Mouse (Mus musculus) lung, embryonic 16.5 days (tissue): ENCODE measurements at regions not wholly inside any gene's neighbourhood (a gene's known extent, or its start where the extent isn't known, plus 50 kb on each side); places are given as distances from the start of the nearest gene placed in this dataset.

Experiments used
- ATAC-seq: fragments of 200-750 bp; cut with Nextera tagmentation; 2 replicates; pipeline ENCODE4 v1.8.0; 2017; ENCODE audit warnings: low read depth, mild to moderate bottlenecking, moderate library complexity
- H3K27ac ChIP-seq: fragments of 300-500 bp; sonication (generic); 2 replicates; pipeline ENCODE4 v1.5.1; 2014; ENCODE audit warnings: mild to moderate bottlenecking, control low read depth, low read length
- H3K27me3 ChIP-seq: fragments of 300-500 bp; sonication (generic); 2 replicates; pipeline ENCODE4 v1.6.1; 2014; ENCODE audit warnings: low read depth, low read length, mixed read lengths; ENCODE audit not compliant: control insufficient read depth, insufficient read depth
- H3K36me3 ChIP-seq: fragments of 300-500 bp; sonication (generic); 2 replicates; pipeline ENCODE4 v1.6.1; 2014; ENCODE audit warnings: low read length; ENCODE audit not compliant: control insufficient read depth, insufficient read depth
- H3K4me1 ChIP-seq: fragments of 300-500 bp; sonication (generic); replicated peaks from 2 replicates; pipeline ENCODE4 v1.6.1; 2014; ENCODE audit warnings: low read length, mixed read lengths; ENCODE audit not compliant: control insufficient read depth, insufficient read depth
- H3K4me2 ChIP-seq: fragments of 300-500 bp; sonication (generic); 2 replicates; pipeline ENCODE4 v1.6.1; 2014; ENCODE audit warnings: low read depth, low read length, control low read depth
- H3K4me3 ChIP-seq: fragments of 300-500 bp; sonication (generic); 2 replicates; pipeline ENCODE4 v1.5.1; 2014; ENCODE audit warnings: mild to moderate bottlenecking, low read length, control low read depth
- H3K9ac ChIP-seq: fragments of 300-500 bp; sonication (generic); 2 replicates; pipeline ENCODE4 v1.6.1; 2014; ENCODE audit warnings: low read length, control low read depth
- H3K9me3 ChIP-seq: fragments of 300-500 bp; sonication (generic); 2 replicates; pipeline ENCODE4 v1.6.1; 2016; ENCODE audit warnings: low read length; ENCODE audit not compliant: control insufficient read depth
- WGBS: fragments of 180-500 bp; shearing (Covaris S2); extraction: QIAGEN DNeasy Blood & Tissue Kit; methylation state at CpG from one replicate; pipeline ENCODE4 v1.1.7; 2014; 5-methylcytosine and 5-hydroxymethylcytosine counted together

DNA sequence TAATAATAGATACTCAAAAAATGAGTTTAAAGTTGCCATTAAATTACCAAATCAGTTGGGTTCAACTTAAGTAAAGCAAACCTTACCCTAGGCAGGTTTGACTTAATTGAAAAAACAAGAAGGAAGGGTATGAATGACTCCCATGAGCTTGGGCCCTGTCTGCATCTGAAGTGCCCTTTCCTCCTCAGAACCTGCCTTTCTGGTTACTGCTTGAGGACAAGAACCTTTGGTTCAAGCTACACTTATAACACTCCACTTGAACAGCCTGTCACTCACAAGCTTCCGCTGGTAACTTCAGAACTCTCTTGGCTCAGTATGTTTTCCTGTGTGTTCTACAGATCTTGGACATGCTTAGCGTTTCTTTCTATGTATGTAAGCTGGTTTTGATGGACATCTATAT lies 59.6 kb upstream of the Slc40a1 start:
- ATAC-seq: peak; percentile 94
- Histone ChIP-seq H3K4me2 (no peak overlapping the region), H3K9ac (no peak overlapping the region), H3K27me3 (no peaks in the 10 kb centered on the region), H3K9me3 (no peaks in the 10 kb centered on the region), H3K27ac (no peak overlapping the region), H3K4me3 (no peak overlapping the region), H3K4me1 (0 out of 2 replicates have a peak, but pooled peaks cover 4% of the 10 kb centered on the region), H3K36me3 (no peaks in the 10 kb centered on the region)
- WGBS: 65% methylated on average over 2 of the region's 2 CpGs

DNA sequence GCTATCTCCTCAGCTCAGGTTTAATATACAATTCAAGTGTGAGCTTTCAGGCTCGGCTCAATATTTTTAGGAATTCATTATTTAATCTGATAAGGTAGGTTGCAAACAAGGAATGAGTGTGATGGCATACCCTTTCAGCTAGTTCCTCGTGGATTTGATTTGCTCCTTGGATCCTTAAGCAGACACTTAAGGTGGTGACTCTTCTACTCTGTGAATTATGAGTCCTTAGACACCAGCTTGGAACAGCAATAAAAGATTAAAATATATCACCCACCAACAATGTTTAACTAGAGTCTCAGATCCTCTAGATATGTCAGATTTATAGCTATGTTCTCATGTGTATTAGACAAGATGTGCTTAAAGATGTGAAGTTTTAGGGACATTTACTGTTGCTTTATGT lies 60.4 kb upstream of the Slc40a1 start:
- no peak for ATAC-seq
- Histone ChIP-seq H3K36me3 (no peaks in the 10 kb centered on the region), H3K27me3 (no peaks in the 10 kb centered on the region), H3K9me3 (no peaks in the 10 kb centered on the region), H3K4me2 (no peak overlapping the region), H3K9ac (no peak overlapping the region), H3K4me3 (no peak overlapping the region), H3K4me1 (0 out of 2 replicates have a peak, but pooled peaks cover 4% of the 10 kb centered on the region), H3K27ac (no peak overlapping the region)
- whole genome bisulfite sequencing: 45% methylated on average over 2 of the region's 2 CpGs

DNA sequence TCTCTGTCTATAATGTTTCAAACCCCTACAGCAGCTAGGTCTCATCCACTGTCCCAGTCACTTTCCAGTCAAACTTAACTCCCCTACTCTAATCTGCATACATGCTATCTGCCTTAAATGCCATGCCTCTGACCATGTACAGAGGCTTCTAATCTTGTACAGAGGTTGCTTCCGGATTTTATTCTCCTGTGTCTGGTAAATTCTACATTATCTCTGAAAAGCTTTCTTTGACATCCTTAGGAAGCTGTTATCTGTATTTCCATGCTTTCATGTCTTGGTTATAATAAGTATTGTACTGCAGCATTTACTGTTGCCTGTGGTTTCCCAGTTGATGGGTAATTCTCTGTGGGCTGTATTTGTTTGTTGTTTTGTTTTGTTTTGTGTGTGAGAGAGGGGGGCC lies 63.9 kb upstream of the Dnah7b start:
- Histone ChIP-seq H3K9ac (no peak overlapping the region), H3K4me1 (no peaks in the 10 kb centered on the region), H3K27me3 (no peaks in the 10 kb centered on the region), H3K4me2 (no peak overlapping the region), H3K27ac (no peak overlapping the region), H3K4me3 (no peak overlapping the region), H3K9me3 (no peaks in the 10 kb centered on the region), H3K36me3 (no peaks in the 10 kb centered on the region)
- WGBS: 68% methylated on average over 1 of the region's 1 CpGs
- ATAC-seq: no peak

DNA sequence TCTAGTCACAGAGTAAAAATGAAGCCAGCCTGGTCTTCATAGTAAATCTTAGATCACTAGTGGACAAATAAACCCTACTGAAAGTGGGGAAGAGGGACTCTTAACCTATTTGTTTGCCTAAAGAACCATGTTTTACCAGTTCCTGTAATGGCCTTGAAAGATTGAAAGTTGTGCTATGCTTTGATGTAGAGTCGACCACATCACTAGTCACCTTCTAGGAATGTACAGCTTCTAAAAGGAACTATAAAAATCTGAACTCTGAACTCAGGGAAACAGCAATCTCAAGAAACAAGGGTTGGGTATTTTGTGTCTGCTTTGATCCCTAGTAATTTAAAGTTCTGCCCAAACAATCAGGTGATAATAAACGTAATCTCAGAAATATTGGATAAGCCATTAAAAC lies 62.6 kb upstream of the Dnah7b start:
- Histone ChIP-seq H3K4me3 (no peak overlapping the region), H3K27me3 (no peaks in the 10 kb centered on the region), H3K9ac (no peak overlapping the region), H3K27ac (no peak overlapping the region), H3K9me3 (no peaks in the 10 kb centered on the region), H3K4me1 (no peaks in the 10 kb centered on the region), H3K36me3 (no peaks in the 10 kb centered on the region), H3K4me2 (no peak overlapping the region)
- ATAC-seq: no peak
- 20% methylated on average over 2 of the region's 2 CpGs for WGBS

DNA sequence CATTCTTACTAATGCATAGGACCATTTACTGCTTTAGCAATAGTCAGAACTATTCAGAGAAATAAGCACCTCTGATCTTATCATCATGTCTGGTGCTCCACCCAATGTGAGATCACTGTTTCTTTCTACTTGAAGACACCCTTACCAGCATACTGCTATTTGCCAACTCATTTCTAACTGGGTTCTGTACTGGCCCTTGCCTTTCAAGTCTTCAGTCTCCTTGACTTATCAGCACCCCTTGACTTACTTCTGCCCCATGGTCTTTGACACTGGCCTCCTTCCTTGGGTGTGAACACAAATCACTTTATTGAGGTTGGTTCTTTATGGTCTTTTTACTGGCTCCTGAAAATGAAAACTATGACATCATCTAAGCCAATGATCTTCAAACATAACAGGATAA lies 59.3 kb upstream of the Dnah7b start:
- no peaks in the 10 kb centered on the region for H3K27me3 ChIP-seq
- H3K9me3 ChIP-seq: no peaks in the 10 kb centered on the region
- H3K27ac ChIP-seq: no peak overlapping the region
- no peak overlapping the region for H3K4me2 ChIP-seq
- no peak overlapping the region for H3K9ac ChIP-seq
- no peaks in the 10 kb centered on the region for H3K4me1 ChIP-seq
- no peak for ATAC-seq
- H3K36me3 ChIP-seq: no peaks in the 10 kb centered on the region
- H3K4me3 ChIP-seq: no peak overlapping the region
